Mouse (Mus musculus) splenic B cell, adult 2 months (primary cell): ENCODE measurements around the gene Tbcc.

Experiments used
- DNase-seq: peaks from one replicate; pipeline ENCODE4 v3.0.0-alpha.2; 2011; ENCODE audit warnings: low read depth, low spot score
- H3K27me3 ChIP-seq: 2 replicates; pipeline ENCODE4 v1.6.1; 2012; ENCODE audit warnings: mild to moderate bottlenecking, low read length, moderate library complexity, mixed read lengths; ENCODE audit not compliant: control insufficient read depth, poor library complexity, insufficient read depth, severe bottlenecking
- H3K36me3 ChIP-seq: 2 replicates; pipeline ENCODE4 v1.6.1; 2012; ENCODE audit warnings: mild to moderate bottlenecking, low read length, moderate library complexity, mixed read lengths; ENCODE audit not compliant: control insufficient read depth, poor library complexity, insufficient read depth, severe bottlenecking

The Tbcc gene

GRCm38 (mm10) chr17:46880322-46880721, 10.2 kb upstream of the Tbcc start:
- no peak for DNase-seq
- Histone ChIP-seq H3K36me3 (no peaks in the 10 kb centered on the region; the same call in 1 of the 2 replicates), H3K27me3 (no peaks in the 10 kb centered on the region)

GRCm38 (mm10) chr17:46881728-46882127, 8.8 kb upstream of the Tbcc start:
- DNase-seq, result no peak
- H3K36me3 ChIP-seq, result no peaks in the 10 kb centered on the region; the same call in 1 of the 2 replicates
- no peaks in the 10 kb centered on the region for H3K27me3 ChIP-seq

- no peak for DNase-seq
- H3K27me3 ChIP-seq, result no peaks in the 10 kb centered on the region
- no peaks in the 10 kb centered on the region; the same call in 1 of the 2 replicates for H3K36me3 ChIP-seq
Measured at GRCm38 (mm10) chr17:46883107-46883506, 7.4 kb upstream of the Tbcc start.

GRCm38 (mm10) chr17:46884766-46885165, 5.7 kb upstream of the Tbcc start:
- DNase-seq, result no peak
- no peaks in the 10 kb centered on the region for H3K27me3 ChIP-seq
- H3K36me3 ChIP-seq, result no peaks in the 10 kb centered on the region

GRCm38 (mm10) chr17:46885218-46885909, 5.1 kb upstream of the Tbcc start:
- DNase-seq, result no peak
- H3K27me3 ChIP-seq, result no peaks in the 10 kb centered on the region
- H3K36me3 ChIP-seq, result no peaks in the 10 kb centered on the region

- Histone ChIP-seq H3K27me3 (no peaks in the 10 kb centered on the region), H3K36me3 (no peaks in the 10 kb centered on the region)
- DNase-seq, result no peak
Measured at GRCm38 (mm10) chr17:46885910-46886643, 4.4 kb upstream of the Tbcc start.

GRCm38 (mm10) chr17:46888511-46889212, 1.8 kb upstream of the Tbcc start:
- peak; percentile 68 for DNase-seq
- no peaks in the 10 kb centered on the region for H3K27me3 ChIP-seq
- H3K36me3 ChIP-seq, result no peaks in the 10 kb centered on the region; the same call in 1 of the 2 replicates

- no peaks in the 10 kb centered on the region; the same call in 1 of the 2 replicates for H3K36me3 ChIP-seq
- DNase-seq, result peak; percentile 64
Measured at GRCm38 (mm10) chr17:46889450-46890084, 917 bp upstream of the Tbcc start.

GRCm38 (mm10) chr17:46890843-46891594, 535 bp downstream of the Tbcc start:
- H3K36me3 ChIP-seq, result no peaks in the 10 kb centered on the region; the same call in 1 of the 2 replicates
- peak; percentile 24 for DNase-seq
- H3K27me3 ChIP-seq, result no peaks in the 10 kb centered on the region

More at GRCm38 (mm10) chr17:46889450-46890084, 917 bp upstream of the Tbcc start:
- no peaks in the 10 kb centered on the region for H3K27me3 ChIP-seq

- no peak for DNase-seq
- H3K27me3 ChIP-seq, result no peaks in the 10 kb centered on the region
- H3K36me3 ChIP-seq, result no peaks in the 10 kb centered on the region; the same call in 1 of the 2 replicates
Measured at GRCm38 (mm10) chr17:46895426-46895825, 4.9 kb downstream of the Tbcc start.

- DNase-seq, result peak; percentile 28
- no peaks in the 10 kb centered on the region; the same call in 1 of the 2 replicates for H3K36me3 ChIP-seq
Measured at GRCm38 (mm10) chr17:46897221-46897950, 6.9 kb downstream of the Tbcc start.

GRCm38 (mm10) chr17:46900941-46901340, 10.5 kb downstream of the Tbcc start:
- Histone ChIP-seq H3K27me3 (no peaks in the 10 kb centered on the region), H3K36me3 (no peaks in the 10 kb centered on the region)
- DNase-seq, result no peak

More at GRCm38 (mm10) chr17:46897221-46897950, 6.9 kb downstream of the Tbcc start:
- no peaks in the 10 kb centered on the region for H3K27me3 ChIP-seq

- peak; percentile 86 for DNase-seq
- Histone ChIP-seq H3K27me3 (no peaks in the 10 kb centered on the region), H3K36me3 (no peaks in the 10 kb centered on the region)
Measured at GRCm38 (mm10) chr17:46903876-46904490, 13.5 kb downstream of the Tbcc start.
